Mouse (Mus musculus): ENCODE results near the gene Ifi206. TPM values are rescaled to one million over a fixed set of nuclear protein-coding genes. Genes with fewer than 3 reads are reported as not detected.
"Not testable (repeated sequence)": the region's sequence is repeated elsewhere in the genome, so short reads cannot be mapped to it uniquely, and the experiment has no call there.

Ifi206 gene
- polyA plus RNA-seq (2012; fragmentation: generic; extraction: Trizol), result 0.01 TPM

- H3K27me3 ChIP-seq (ENCODE audit: control insufficient read depth, insufficient read depth, insufficient read length); H3ac ChIP-seq (ENCODE audit: control insufficient read depth, insufficient read length); H3K4me2 ChIP-seq (ENCODE audit: low read depth); H3K79me2 ChIP-seq (ENCODE audit: control insufficient read depth, insufficient read depth); H3K4me3 ChIP-seq; H3K36me3 ChIP-seq (ENCODE audit: control insufficient read depth, insufficient read depth): not testable (repeated sequence)
These were observed at the start of gene Ifi206 for GRCm38 (mm10) chr1:173490812-173491480. TSS of gene Ifi206 (minus strand) at chr1:173491041.

- H3K4me3 ChIP-seq; H3ac ChIP-seq (ENCODE audit: control insufficient read depth, insufficient read length); H3K4me2 ChIP-seq (ENCODE audit: low read depth); H3K27me3 ChIP-seq (ENCODE audit: control insufficient read depth, insufficient read depth, insufficient read length); H3K79me2 ChIP-seq (ENCODE audit: control insufficient read depth, insufficient read depth); H3K36me3 ChIP-seq (ENCODE audit: control insufficient read depth, insufficient read depth): not testable (repeated sequence)
These were observed 45.0 kb upstream of the Ifi206 start, which contains the start of gene Ifi214 for GRCm38 (mm10) chr1:173535791-173536190. TSS of gene Ifi214 (minus strand) at chr1:173535957.

GRCm38 (mm10) chr1:173521452-173521851, 30.6 kb upstream of the Ifi206 start:
- Histone ChIP-seq H3K4me2 (ENCODE audit: low read depth) (no peak overlapping the region), H3K36me3 (ENCODE audit: control insufficient read depth, insufficient read depth) (no peaks in the 10 kb centered on the region), H3K27me3 (ENCODE audit: control insufficient read depth, insufficient read depth, insufficient read length) (no peaks in the 10 kb centered on the region), H3ac (ENCODE audit: control insufficient read depth, insufficient read length) (no peak overlapping the region), H3K4me3 (no peak overlapping the region), H3K79me2 (ENCODE audit: control insufficient read depth, insufficient read depth) (no peaks in the 10 kb centered on the region)
- TF ChIP-seq USF1 (IDR thresholded peaks at IDR 0.05; ENCODE audit: low read depth) (no peak), SRF (IDR thresholded peaks at IDR 0.05; ENCODE audit: control insufficient read depth, insufficient read length, low read depth) (no peak), MYOD1 (IDR thresholded peaks at IDR 0.05; ENCODE audit: control insufficient read depth in 1 of 3, insufficient read length in 2 of 3, low read depth in 2 of 3) (no peak), TCF12 (IDR thresholded peaks at IDR 0.05; ENCODE audit: insufficient read depth, poor library complexity, severe bottlenecking) (no peak), CEBPB (IDR thresholded peaks at IDR 0.05; ENCODE audit: insufficient read depth, poor library complexity, severe bottlenecking) (no peak), POLR2AphosphoS2 (IDR thresholded peaks at IDR 0.05; ENCODE audit: insufficient read length, low read depth) (no peak), TCF3 (IDR thresholded peaks at IDR 0.05; ENCODE audit: insufficient read length, low read depth) (no peak), MAX (IDR thresholded peaks at IDR 0.05; ENCODE audit: low read depth) (no peak), E2F4 (IDR thresholded peaks at IDR 0.05; ENCODE audit: insufficient read depth) (no peak), MYOG (IDR thresholded peaks at IDR 0.05; ENCODE audit: control insufficient read depth in 1 of 3, insufficient read depth in 1 of 3, insufficient read length in 2 of 3, low read depth in 2 of 3) (no peak), POLR2A (IDR thresholded peaks at IDR 0.05; ENCODE audit: insufficient read length, low read depth) (no peak), REST (IDR thresholded peaks at IDR 0.05; ENCODE audit: insufficient read depth, insufficient read length) (no peak)

GRCm38 (mm10) chr1:173510595-173510994, 19.8 kb upstream of the Ifi206 start:
- not testable (repeated sequence) for H3K27me3 ChIP-seq (ENCODE audit: control insufficient read depth, insufficient read depth, insufficient read length); H3K36me3 ChIP-seq (ENCODE audit: control insufficient read depth, insufficient read depth); H3ac ChIP-seq (ENCODE audit: control insufficient read depth, insufficient read length); H3K4me2 ChIP-seq (ENCODE audit: low read depth); H3K79me2 ChIP-seq (ENCODE audit: control insufficient read depth, insufficient read depth); H3K4me3 ChIP-seq

- H3K27me3 ChIP-seq (ENCODE audit: control insufficient read depth, insufficient read depth, insufficient read length); H3K79me2 ChIP-seq (ENCODE audit: control insufficient read depth, insufficient read depth); H3ac ChIP-seq (ENCODE audit: control insufficient read depth, insufficient read length); H3K4me3 ChIP-seq; H3K4me2 ChIP-seq (ENCODE audit: low read depth); H3K36me3 ChIP-seq (ENCODE audit: control insufficient read depth, insufficient read depth): not testable (repeated sequence)
These were observed 642 bp upstream of the Ifi206 start for GRCm38 (mm10) chr1:173491483-173491882.

GRCm38 (mm10) chr1:173481182-173481574, 9.7 kb downstream of the Ifi206 start:
- H3K4me2 ChIP-seq (ENCODE audit: low read depth); H3K79me2 ChIP-seq (ENCODE audit: control insufficient read depth, insufficient read depth); H3K4me3 ChIP-seq; H3K27me3 ChIP-seq (ENCODE audit: control insufficient read depth, insufficient read depth, insufficient read length); H3ac ChIP-seq (ENCODE audit: control insufficient read depth, insufficient read length); H3K36me3 ChIP-seq (ENCODE audit: control insufficient read depth, insufficient read depth): not testable (repeated sequence)

- H3K4me3 ChIP-seq; H3K79me2 ChIP-seq (ENCODE audit: control insufficient read depth, insufficient read depth); H3K4me2 ChIP-seq (ENCODE audit: low read depth); H3K27me3 ChIP-seq (ENCODE audit: control insufficient read depth, insufficient read depth, insufficient read length); H3ac ChIP-seq (ENCODE audit: control insufficient read depth, insufficient read length); H3K36me3 ChIP-seq (ENCODE audit: control insufficient read depth, insufficient read depth): not testable (repeated sequence)
These were observed 10.3 kb downstream of the Ifi206 start for GRCm38 (mm10) chr1:173480399-173481181.

Data from myocyte (in vitro differentiated cells).